Mouse (Mus musculus) testis, adult 2 months (tissue): ENCODE measurements around the gene Gm7980.
"Not testable (repeated sequence)": the region's sequence is repeated elsewhere in the genome, so short reads cannot be mapped to it uniquely, and the experiment has no call there.

Experiments
- CTCF ChIP-seq: fragments of 200-500 bp; IDR thresholded peaks from 2 replicates; pipeline ENCODE4 v1.5.1; 2012; ENCODE audit warnings: low read depth, mild to moderate bottlenecking, inconsistent platforms, low read length, moderate library complexity; ENCODE audit not compliant: control insufficient read depth, insufficient read depth, insufficient replicate concordance
- POLR2A ChIP-seq: fragments of 200-500 bp; IDR thresholded peaks from 2 replicates; pipeline ENCODE4 v1.6.1; 2012; ENCODE audit warnings: low read depth, mild to moderate bottlenecking, inconsistent platforms, low read length, moderate library complexity; ENCODE audit not compliant: control insufficient read depth

DNA sequence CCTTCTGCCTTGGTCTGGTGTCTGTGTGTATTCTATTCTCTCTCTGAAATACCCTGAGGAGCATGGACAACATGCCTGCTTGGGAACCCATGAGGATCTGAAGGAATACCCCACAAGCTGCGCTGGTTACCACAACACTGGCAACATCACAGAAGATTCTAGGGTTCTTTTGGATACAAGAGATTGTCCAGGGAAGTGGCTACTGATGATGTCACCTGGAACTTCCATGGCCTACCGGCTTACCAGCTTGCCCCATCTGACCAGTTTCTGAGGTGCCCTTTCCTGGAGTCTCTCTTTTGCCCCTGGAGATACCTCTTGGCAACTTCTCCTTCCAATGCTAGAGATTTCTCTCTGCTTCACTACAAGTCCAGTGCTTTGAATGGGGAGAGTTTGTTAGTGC, at the start of gene Gm7980:
- not testable (repeated sequence) for TF ChIP-seq POLR2A, CTCF
